Mouse (Mus musculus) right cerebral cortex, postnatal 10 days (tissue): Measurements from ENCODE around the gene Pias4.

Source experiments
- DNase-seq, 2 experiments: peaks; one replicate each; pipeline ENCODE4 v3.0.0; 2021; ENCODE audit warnings: low spot score in 2 of 2

The Pias4 gene

GRCm38 (mm10) chr10:81138131-81138782 is 29.5 kb downstream of the Pias4 start:
- DNase-seq: peak; percentile 54 to 74

- peak; percentile 99 to 100 for DNase-seq
Measured at GRCm38 (mm10) chr10:81137252-81138130, 30.2 kb downstream of the Pias4 start.

- no peak for DNase-seq
Measured at GRCm38 (mm10) chr10:81136706-81137231, 31.0 kb downstream of the Pias4 start.

GRCm38 (mm10) chr10:81135831-81136705 is 31.7 kb downstream of the Pias4 start:
- DNase-seq: peak; percentile 83 to 86

GRCm38 (mm10) chr10:81134966-81135681 is 32.6 kb downstream of the Pias4 start, which contains the start of gene Zbtb7a:
Gene Zbtb7a (plus strand): TSS chr10:81135220.
- DNase-seq: peak in 1 of 2 experiments; percentile 64

GRCm38 (mm10) chr10:81134181-81134587 is 33.5 kb downstream of the Pias4 start:
- DNase-seq: peak; percentile 67 to 72

GRCm38 (mm10) chr10:81123500-81123899 is 44.2 kb downstream of the Pias4 start:
- DNase-seq: no peak

GRCm38 (mm10) chr10:81122889-81123288 is 44.8 kb downstream of the Pias4 start:
- DNase-seq: no peak

- DNase-seq: no peak
Measured at GRCm38 (mm10) chr10:81120650-81121049, 47.1 kb downstream of the Pias4 start.

GRCm38 (mm10) chr10:81119625-81120024 is 48.1 kb downstream of the Pias4 start:
- no peak for DNase-seq

- no peak for DNase-seq
Measured at GRCm38 (mm10) chr10:81112946-81113345, 54.8 kb downstream of the Pias4 start.

- DNase-seq: peak; percentile 90 to 91
Measured at GRCm38 (mm10) chr10:81106113-81106721, 61.5 kb downstream of the Pias4 start.

- peak; percentile 97 to 98 for DNase-seq
Measured at GRCm38 (mm10) chr10:81105565-81106112, 62.1 kb downstream of the Pias4 start, which contains the start of gene Map2k2. Gene Map2k2 (plus strand): TSS chr10:81105915.
